Mouse (Mus musculus) heart, embryonic 14.5 days (tissue): ENCODE results near the gene Pik3c2b. TPM values are rescaled to one million over a fixed set of nuclear protein-coding genes. Genes with fewer than 3 reads are reported as not detected.

ENCODE experiments used
- polyA plus RNA-seq: library from polyadenylated mRNA; unstranded; fragments of >200 nt; fragmentation: Nextera tagmentation; extraction: Ambion mirVana; gene quantifications from 2 replicates; pipeline ENCODE4 v1.2.1, GENCODE M21; 2014

Gene Pik3c2b
- polyA plus RNA-seq, 1 experiment from 2014 or later: 12.8 TPM

Other genes starting within 250 kb of the Pik3c2b start
- gene Lrrn2, start 165.4 kb upstream of the Pik3c2b start, polyA plus RNA-seq: 11.4 and 12.0 TPM in 2 replicates
- gene Mdm4, start 15.1 kb upstream of the Pik3c2b start, polyA plus RNA-seq: 34.7 and 38.2 TPM in 2 replicates
- 24.5 and 24.6 TPM in 2 replicates for gene Ppp1r15b, start 85.5 kb downstream of the Pik3c2b start, polyA plus RNA-seq
- gene Plekha6, start 118.5 kb downstream of the Pik3c2b start, polyA plus RNA-seq: 12.4 and 16.5 TPM in 2 replicates